Mouse (Mus musculus) lung, postnatal 10 days (tissue): Measurements from ENCODE around the gene S100a16.

ENCODE experiments used
- DNase-seq: peaks from one replicate; pipeline ENCODE4 v3.0.0; 2021

The S100a16 gene

DNA sequence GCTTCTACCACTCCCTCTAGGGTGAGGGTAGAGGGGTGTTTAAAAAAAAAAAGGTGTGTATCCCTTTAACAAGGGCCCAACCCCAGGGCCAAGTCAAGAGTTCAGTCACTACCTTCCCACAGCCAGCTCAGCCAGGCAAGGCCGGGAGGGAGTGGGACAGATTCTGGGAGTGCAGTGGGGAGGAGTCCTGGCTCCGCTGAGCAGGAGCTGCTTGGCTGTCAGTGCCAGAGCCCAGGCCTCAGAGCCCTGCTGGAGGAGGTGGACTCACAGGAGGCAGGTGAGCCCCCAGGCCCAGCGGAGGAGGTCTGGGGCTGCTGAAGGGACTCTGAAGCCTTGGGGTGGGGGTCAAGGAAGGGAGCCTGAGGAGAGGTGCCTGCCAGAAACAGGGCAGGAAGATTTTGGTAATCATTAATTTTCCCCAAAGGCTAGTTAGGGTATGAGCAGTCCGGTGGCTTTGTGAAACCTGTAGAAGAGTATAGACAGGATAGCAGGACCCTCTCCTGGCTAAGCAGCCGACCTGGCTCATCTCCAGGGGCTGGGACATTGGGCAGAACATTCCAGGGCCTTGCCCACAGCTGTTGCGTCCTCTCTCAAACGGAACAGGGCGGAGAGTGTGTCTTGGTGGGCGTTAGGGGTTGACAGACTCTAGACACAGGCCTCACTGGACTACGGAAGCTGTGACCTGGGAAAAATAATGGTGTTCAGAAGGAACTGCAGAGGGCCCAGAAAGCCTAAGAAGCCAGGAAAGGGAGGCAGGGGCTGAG lies at the start of gene S100a16:
Gene S100a16, plus strand, starts transcription at position 114 of the 764 bp plus-strand sequence.
- peak; percentile 87 for DNase-seq

DNA sequence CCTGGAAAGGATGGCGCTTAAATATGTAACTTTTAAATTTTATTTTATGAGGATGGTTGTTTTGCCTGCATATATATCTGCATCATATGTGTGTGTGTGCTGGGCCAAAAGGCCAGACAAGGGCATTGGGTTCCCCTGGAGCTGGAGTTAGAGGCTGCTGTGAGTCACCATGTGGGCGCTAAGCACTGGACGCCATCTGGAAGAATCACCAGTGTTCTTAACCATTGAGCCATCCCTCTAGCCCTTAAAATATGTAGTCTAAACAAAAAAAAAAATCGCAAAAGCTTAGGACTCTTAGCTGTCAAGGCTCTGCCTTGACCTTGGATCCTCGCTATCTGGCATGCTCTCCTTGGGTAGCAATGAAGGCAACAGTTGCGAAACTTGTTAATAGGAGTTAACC lies 48.5 kb upstream of the S100a16 start:
- no peak for DNase-seq

- peak; percentile 99 for DNase-seq
Observed at GRCm38 (mm10) chr3:90490696-90491256, 46.3 kb upstream of the S100a16 start, which contains the start of gene Snapin. Gene Snapin, minus strand, starts transcription at chr3:90491033.

DNA sequence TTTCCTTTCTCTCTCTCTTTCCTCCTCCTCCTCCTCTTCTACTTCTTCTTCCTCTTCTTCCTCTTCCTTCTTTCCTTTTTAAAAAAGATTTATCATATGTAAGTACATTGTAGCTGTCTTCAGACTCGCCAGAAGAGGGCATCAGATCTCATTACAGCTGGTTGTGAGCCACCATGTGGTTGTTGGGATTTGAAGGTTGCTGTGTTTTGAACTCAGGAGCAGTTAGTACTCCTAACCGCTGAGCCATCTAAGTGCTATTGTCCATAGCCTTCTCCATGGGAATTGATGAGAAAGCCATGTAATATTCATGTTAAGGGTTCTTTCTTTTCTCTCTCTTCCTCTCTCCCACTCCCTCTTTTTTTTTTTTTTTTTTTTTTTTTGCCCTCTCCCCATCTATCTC lies 45.7 kb upstream of the S100a16 start:
- peak; percentile 71 for DNase-seq

GRCm38 (mm10) chr3:90493831-90494540 lies 43.1 kb upstream of the S100a16 start:
- no peak for DNase-seq

- DNase-seq: no peak
Observed at GRCm38 (mm10) chr3:90495850-90496525, 41.1 kb upstream of the S100a16 start.

GRCm38 (mm10) chr3:90497597-90497996 lies 39.5 kb upstream of the S100a16 start:
- DNase-seq: no peak

DNA sequence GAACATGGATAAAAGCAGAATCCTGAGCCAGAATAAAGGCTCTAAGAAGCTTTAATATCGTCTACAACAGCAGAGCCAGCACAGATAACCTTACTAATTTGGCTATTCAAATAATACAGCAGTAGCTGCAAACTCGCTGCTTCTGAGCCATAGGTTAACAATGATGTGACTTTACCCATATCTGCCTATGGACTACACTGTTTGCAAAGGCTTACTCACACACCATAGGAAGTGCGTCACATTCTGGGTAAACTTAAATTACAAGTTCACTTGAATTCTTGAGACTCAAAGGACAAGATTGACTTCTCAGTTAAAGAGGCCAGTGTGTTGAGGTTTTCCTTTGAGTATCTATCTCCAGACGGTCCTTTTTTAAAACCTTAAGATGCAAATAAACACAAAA lies 33.6 kb upstream of the S100a16 start:
- DNase-seq: no peak

- peak; percentile 69 for DNase-seq
Observed at GRCm38 (mm10) chr3:90505216-90505615, 31.8 kb upstream of the S100a16 start.

DNA sequence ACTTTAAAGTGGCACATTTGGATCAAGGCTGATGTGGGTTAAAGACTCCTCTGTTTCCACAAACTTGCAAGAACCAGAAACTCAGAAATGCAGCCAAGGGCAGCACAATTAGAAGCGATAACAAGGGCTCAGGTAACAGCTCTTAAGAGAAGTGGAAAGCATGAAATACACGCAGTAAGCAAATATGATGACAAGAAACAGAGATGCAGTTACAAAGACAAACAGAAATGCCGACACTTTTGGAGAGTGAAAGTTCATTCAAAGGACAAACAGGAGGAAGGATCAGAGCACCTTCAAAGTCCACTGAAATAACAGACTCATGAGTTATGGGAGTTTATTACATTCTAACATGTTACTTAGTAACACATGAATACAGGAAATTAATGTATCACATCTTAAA lies 30.7 kb upstream of the S100a16 start:
- DNase-seq: no peak

DNA sequence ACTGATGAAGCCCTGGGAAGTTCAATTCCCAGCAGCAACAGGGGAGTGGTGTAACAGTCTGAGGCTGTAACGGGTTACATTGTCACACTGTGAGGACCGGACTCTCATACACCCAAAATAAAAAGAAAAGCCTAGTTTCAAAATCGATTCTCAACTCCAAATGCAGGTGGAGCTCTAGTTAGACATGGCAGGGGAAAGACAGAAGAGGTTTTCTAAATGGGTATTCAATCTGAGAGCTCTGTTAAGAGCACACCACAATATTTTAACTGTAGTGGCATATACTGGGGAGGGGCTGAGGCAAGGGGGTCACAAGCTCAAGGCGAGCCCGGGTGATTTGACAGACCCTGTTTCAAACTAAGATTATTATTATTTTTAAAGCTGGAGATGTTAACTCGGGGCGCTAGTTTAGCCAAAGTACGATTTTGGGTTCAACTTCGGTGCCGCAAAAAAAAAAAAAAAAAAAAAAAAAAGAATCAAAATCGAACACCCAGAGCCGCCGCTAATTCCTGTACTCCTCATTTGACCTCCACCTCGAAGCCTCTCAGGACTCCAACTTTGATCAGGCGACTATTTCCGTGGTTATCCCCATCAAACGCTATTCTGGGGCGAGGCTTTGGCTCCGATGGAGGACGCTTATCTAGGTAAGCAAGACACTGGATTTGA lies 28.6 kb upstream of the S100a16 start:
- DNase-seq: no peak

DNA sequence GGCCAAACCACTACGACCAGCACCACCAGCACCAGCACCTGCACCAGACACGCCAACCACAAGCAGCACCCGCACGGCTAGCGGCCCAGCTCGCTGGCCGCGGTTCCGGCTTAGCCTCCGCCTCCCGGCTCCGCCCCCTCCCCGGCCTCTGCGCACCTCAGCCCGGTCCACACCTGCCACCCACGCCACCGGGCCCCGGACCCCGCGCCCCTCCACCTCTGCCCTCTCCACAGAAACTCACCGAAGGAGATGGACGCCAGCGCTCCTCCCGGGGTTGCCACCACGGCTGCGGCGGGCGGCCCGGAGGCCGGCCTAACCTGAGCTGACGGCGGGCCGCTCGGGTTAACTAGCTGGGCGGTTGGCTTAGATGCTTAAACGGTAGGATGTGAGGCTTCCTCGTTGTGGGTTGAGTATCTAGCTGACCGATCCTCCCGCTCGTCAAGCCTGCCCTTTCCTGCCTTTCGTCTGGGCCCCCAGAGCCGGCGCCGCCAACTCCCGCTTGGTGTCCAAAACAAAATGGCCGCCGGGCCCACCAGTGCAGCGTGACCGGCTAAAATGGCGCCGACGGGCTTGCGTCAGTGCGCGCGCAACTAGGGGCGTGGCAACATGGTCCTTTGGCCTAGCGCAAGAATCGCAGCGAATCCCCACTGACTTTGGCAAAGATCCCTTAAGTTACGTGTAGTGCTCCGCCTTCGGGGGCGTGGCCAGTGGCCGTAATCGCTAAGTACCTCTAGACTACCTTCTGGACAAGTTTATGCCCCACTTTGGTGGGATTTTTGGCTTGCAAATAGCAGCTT lies 27.9 kb upstream of the S100a16 start, which contains the start of gene Chtop:
Gene Chtop, minus strand, starts transcription at position 549 of the 797 bp plus-strand sequence.
- DNase-seq: peak; percentile 100

DNA sequence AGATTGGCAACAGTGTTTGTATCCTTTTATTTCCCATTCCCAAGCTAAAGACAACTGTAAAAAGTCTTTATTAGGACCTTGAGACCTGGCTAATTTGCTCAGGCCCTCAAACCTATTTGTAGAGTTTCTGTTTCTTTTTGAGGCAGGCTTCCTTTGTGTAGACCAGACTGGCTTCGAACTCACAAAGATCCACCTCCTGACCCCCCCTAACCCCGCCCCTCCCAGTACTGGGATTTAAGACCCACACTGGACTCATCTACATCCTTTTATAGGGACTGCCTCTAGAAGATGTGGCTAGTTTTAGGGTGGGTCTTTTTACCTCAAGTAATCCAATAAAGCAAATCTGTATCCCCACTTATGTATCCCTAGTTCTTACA lies 27.3 kb upstream of the S100a16 start:
- no peak for DNase-seq

DNA sequence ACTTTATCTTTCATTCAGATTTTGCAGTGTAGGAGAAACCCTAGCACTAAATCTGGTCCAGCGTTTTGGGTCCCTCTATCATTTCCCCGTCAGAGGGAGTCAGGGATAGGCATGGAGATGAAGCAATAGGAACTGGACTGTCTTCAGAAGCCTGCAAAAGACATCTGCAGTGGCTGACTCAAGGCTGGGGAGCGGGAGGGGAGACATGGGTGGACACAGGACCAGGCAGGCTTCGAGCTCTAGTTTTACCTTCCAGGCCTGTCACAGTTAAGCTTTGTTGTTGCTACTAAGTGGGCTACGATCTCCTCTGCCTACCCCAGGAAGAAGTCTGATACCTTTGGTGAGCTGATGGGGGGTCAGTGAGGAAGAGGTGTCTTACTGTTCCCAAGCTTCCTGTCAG lies 24.8 kb upstream of the S100a16 start:
- no peak for DNase-seq

- DNase-seq: no peak
Observed at GRCm38 (mm10) chr3:90512948-90513642, 24.0 kb upstream of the S100a16 start.

DNA sequence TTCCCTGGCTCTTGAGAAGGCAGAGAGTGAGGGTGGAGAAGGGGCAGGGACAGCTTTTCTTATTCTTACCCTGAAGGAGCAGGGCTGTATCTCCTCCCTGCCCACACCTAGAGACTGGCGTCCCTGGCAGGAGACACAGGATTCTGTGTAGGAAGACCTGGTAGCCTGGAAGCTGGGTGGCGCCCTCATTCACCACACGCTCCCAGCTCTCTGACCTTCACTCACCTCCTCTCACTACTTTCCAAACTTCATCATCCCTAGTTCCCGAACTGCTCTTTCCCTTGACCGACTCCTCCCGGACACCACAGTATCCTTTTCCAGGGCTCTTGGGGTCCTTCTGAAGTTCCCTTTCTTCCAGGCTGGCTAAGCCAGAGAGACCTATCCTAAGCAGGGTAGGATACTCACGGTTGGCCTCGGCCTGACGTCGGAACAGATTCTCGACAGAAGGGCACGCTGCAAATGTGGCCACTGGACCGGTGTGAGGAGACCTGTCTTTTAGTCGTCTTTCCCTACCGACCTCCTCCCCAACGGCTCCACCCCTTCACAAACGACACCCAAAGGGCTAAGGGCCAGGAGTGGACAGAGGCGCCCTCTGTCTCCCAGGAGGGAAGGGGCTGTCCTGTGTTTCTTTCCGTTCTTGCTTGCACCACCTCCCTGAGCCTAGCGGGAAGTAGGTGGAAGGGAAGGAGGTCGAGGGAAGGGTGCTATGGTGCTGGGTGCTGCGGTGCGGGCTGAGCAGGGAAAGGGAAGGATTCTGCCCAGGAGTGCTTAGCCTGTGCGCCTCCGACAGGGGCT lies 23.1 kb upstream of the S100a16 start, which contains the start of the genes S100a1 and S100a13:
Gene S100a1, minus strand, starts transcription at position 597 of the 795 bp plus-strand sequence.
Gene S100a13, plus strand, starts transcription at position 640 of the 795 bp plus-strand sequence.
- DNase-seq: peak; percentile 89

GRCm38 (mm10) chr3:90514691-90515090 lies 22.4 kb upstream of the S100a16 start:
- peak; percentile 88 for DNase-seq

DNA sequence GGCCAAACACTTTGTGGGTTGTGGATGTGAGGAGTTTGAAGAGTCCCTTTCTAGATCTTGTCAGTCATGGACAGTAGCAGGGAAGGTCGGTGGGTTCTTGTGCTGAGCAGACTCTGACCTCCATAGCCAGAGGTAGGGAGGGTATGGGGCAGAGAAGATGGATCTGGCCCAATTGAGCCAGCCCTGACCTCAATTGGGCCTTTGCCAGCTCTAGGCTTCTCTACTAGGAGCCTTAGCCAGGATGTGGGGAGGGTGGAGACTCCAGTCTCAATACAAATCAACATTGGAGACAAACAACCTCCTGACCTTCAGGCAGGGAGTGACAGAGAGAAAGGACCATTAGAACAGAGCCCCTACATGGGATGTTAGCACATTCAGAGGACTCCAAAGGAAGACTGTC lies 21.8 kb upstream of the S100a16 start:
- DNase-seq: peak; percentile 76

DNA sequence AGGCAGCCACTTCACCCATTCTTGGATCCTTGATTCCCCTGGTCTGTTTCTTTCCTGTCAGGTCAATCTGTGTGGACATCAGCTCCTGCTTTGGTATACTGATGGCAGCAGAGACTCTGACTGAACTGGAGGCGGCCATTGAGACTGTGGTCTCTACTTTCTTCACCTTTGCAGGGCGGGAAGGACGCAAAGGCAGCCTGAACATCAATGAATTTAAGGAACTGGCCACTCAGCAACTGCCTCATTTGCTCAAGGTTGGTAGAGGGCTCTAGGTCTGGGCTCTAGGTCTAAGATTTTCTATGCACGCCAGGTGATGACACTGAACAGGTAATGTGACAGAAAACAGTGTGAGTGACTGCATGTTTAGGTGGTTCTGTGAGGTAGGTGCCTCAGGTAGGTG lies 21.3 kb upstream of the S100a16 start:
- DNase-seq: no peak

GRCm38 (mm10) chr3:90517711-90518110 lies 19.3 kb upstream of the S100a16 start:
- no peak for DNase-seq
